Mouse (Mus musculus) kidney, adult 2 months (tissue): ENCODE data around the gene Synm. TPM values are rescaled to one million over a fixed set of nuclear protein-coding genes. Genes with fewer than 3 reads are reported as not detected.

Experiments used
- DNase-seq: peaks from one replicate; pipeline ENCODE4 v3.0.0; 2021
- H3K27ac ChIP-seq: fragments of 200-500 bp; 2 replicates; pipeline ENCODE4 v1.5.1; 2012; ENCODE audit warnings: low read depth, low read length, control low read depth, inconsistent platforms; ENCODE audit not compliant: insufficient read depth
- H3K27me3 ChIP-seq: fragments of 200-500 bp; replicated peaks from 2 replicates; pipeline ENCODE4 v1.6.1; 2012; ENCODE audit warnings: mild to moderate bottlenecking, moderate library complexity, low read length, inconsistent platforms; ENCODE audit not compliant: control insufficient read depth, insufficient read depth
- H3K36me3 ChIP-seq: fragments of 200-500 bp; 2 replicates; pipeline ENCODE4 v1.6.1; 2012; ENCODE audit warnings: mild to moderate bottlenecking, moderate library complexity, low read length, inconsistent platforms; ENCODE audit not compliant: control insufficient read depth, insufficient read depth
- H3K4me1 ChIP-seq: fragments of 200-500 bp; 2 replicates; pipeline ENCODE4 v1.6.1; 2011; ENCODE audit warnings: low read length; ENCODE audit not compliant: control insufficient read depth, insufficient read depth
- H3K4me3 ChIP-seq: fragments of 200-500 bp; 2 replicates; pipeline ENCODE4 v1.5.1; 2011; ENCODE audit warnings: mild to moderate bottlenecking, low read depth, low read length, control low read depth; ENCODE audit not compliant: insufficient read depth
- CTCF ChIP-seq: fragments of 200-500 bp; conservative IDR thresholded peaks from 2 replicates; pipeline ENCODE4 v1.5.1; 2011; ENCODE audit warnings: low read depth, mild to moderate bottlenecking, control low read depth, low read length, moderate library complexity, mixed read lengths; ENCODE audit not compliant: insufficient read depth, insufficient read length
- POLR2A ChIP-seq: fragments of 200-500 bp; IDR thresholded peaks from one replicate; pipeline ENCODE4 v1.6.1; 2011; ENCODE audit warnings: low read depth, low read length, control low read depth
- WGBS: fragments of 180-500 bp; shearing (Covaris S2); methylation state at CpG from one replicate; pipeline ENCODE4 v1.1.7; 2018; 5-methylcytosine and 5-hydroxymethylcytosine counted together
- polyA plus RNA-seq: library from polyadenylated mRNA; depleted of rRNA; stranded (reverse); fragments of >200 nt; gene quantifications from 2 replicates; pipeline ENCODE4 v1.2.3, GENCODE M21; 2012; rRNA removed

The Synm gene
- polyA plus RNA-seq, 1 experiment = 1.1 TPM

- H3K27ac ChIP-seq = no peak overlapping the region
- WGBS = 25% methylated on average over 3 of the region's 3 CpGs
- DNase-seq = peak; percentile 70
- H3K36me3 ChIP-seq = 0 out of 2 replicates have a peak, but pooled peaks cover 2% of the 10 kb centered on the region
- TF ChIP-seq CTCF (no peak), POLR2A (no peak)
- H3K27me3 ChIP-seq = no peaks in the 10 kb centered on the region
- H3K4me1 ChIP-seq = peaks cover 2% of the 10 kb centered on the region; the same call in 1 of the 2 replicates
- no peak overlapping the region for H3K4me3 ChIP-seq
These were observed 71.3 kb downstream of the Synm start for GRCm38 (mm10) chr7:67688281-67688680.

DNA sequence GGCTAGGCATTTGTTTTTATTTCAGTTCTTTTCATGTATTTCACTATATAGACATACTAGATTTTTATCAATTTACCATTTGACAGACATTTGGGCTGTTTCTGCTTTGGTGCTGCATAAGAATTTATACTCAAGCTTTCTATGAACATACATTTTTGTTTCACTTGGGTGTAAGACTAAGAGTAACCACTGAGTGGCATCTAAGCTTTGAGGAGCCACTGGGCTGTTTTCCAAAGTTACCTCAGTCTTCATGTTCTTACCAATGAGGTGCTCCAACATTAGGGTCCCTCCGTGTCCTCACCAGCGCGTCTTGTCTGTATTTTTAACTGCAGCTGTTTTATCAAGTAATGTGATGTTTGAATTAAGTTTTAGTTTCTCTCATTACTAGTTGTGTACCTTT, 73.0 kb downstream of the Synm start:
- 94% methylated on average over 3 of the region's 3 CpGs for WGBS
- H3K4me3 ChIP-seq = no peak overlapping the region
- H3K36me3 ChIP-seq = peaks cover 2% of the 10 kb centered on the region; the same call in 1 of the 2 replicates
- H3K27ac ChIP-seq = no peak overlapping the region
- DNase-seq = no peak
- peaks cover 2% of the 10 kb centered on the region; the same call in 1 of the 2 replicates for H3K4me1 ChIP-seq
- no peaks in the 10 kb centered on the region for H3K27me3 ChIP-seq
- TF ChIP-seq POLR2A = no peak
- no peak for TF ChIP-seq CTCF

DNA sequence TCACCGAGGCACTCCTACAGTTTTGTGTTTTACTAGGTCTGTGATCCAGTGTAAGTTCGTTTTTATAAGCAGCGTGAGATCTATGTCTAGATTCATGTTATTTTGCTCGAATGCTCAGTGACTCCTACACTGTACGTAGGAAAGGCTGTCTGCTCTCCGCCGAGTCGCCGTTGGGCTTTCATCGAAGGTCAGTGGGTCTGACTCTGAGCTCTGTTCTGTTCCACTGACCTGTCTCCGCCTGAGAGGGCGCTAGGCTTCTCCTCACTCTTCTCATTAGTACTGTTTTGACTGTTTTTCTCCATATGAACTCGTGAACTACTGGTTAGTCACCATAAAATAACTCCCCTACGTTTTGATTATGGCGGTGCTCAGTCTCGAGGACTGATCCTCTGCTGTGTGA, 76.5 kb downstream of the Synm start:
- Histone ChIP-seq H3K27me3 (no peaks in the 10 kb centered on the region), H3K36me3 (peaks cover 5% of the 10 kb centered on the region; the same call in 1 of the 2 replicates), H3K27ac (no peak overlapping the region), H3K4me1 (no peaks in the 10 kb centered on the region; the same call in 1 of the 2 replicates), H3K4me3 (no peak overlapping the region)
- DNase-seq = no peak
- WGBS = 70% methylated on average over 16 of the region's 16 CpGs
- TF ChIP-seq POLR2A (no peak), CTCF (no peak)

DNA sequence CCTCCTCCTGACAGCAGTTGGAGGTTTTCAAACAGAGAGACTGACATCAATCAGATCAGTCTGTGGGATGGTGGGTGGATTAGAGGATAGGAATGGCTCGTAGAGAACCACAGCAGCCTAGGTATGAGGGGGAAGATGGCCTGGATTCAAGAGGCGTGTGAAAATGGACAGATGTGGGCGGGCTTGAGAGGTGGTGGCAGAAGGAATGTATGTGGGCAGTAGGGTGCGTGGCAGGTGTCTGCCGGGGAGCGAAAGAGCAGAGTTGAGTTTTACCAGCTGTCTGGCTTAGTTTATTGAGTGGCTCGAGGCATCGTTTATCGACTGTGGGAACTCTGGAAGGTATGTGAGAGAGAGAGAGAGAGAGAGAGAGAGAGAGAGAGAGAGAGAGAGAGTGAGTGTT, 78.5 kb downstream of the Synm start:
- Histone ChIP-seq H3K27me3 (no peaks in the 10 kb centered on the region), H3K4me3 (no peak overlapping the region), H3K27ac (no peak overlapping the region), H3K4me1 (no peaks in the 10 kb centered on the region), H3K36me3 (peaks cover 5% of the 10 kb centered on the region; the same call in 1 of the 2 replicates)
- TF ChIP-seq CTCF = no peak
- no peak for TF ChIP-seq POLR2A
- WGBS = 65% methylated on average over 9 of the region's 9 CpGs
- no peak for DNase-seq

Other genes starting within 250 kb of the Synm start
- 41.8 and 46.1 TPM in 2 replicates for gene Lrrc28, start 114.5 kb downstream of the Synm start, polyA plus RNA-seq
- gene Ttc23, start 112.3 kb downstream of the Synm start, polyA plus RNA-seq = 8.4 and 8.8 TPM in 2 replicates
- 26.2 and 29.2 TPM in 2 replicates for gene Igf1r, start 193.1 kb upstream of the Synm start, polyA plus RNA-seq